Mouse (Mus musculus): Measurements from ENCODE around the gene Atp6v1b1. TPM values are rescaled to one million over a fixed set of nuclear protein-coding genes. Genes with fewer than 3 reads are reported as not detected.

Gene Atp6v1b1
- total and polyA plus RNA-seq, 3 experiments: not detected

DNA sequence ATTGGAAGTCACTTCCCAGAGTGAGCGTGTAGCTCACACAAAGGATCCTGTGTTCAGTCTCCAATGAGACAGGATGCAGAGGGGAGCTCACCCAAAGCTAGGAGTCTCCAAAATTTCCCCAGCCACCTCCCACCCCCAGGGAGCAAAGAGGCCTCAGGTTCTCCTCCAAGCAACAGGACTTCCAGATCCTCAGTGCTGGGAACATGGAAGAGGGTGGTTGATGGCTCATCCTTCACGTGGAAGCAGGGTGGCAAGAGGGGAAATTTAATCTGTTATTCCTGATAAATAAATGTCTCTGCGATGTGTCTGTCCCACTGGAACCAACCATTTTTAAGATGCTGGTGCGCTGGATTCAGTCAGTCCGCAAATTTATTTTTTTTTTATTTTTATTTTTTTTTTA is 38.1 kb upstream of the Atp6v1b1 start (continued):
- no peak for TF ChIP-seq POLR2AphosphoS2 (IDR thresholded peaks at IDR 0.05; ENCODE audit: low read depth, low read length)

DNA sequence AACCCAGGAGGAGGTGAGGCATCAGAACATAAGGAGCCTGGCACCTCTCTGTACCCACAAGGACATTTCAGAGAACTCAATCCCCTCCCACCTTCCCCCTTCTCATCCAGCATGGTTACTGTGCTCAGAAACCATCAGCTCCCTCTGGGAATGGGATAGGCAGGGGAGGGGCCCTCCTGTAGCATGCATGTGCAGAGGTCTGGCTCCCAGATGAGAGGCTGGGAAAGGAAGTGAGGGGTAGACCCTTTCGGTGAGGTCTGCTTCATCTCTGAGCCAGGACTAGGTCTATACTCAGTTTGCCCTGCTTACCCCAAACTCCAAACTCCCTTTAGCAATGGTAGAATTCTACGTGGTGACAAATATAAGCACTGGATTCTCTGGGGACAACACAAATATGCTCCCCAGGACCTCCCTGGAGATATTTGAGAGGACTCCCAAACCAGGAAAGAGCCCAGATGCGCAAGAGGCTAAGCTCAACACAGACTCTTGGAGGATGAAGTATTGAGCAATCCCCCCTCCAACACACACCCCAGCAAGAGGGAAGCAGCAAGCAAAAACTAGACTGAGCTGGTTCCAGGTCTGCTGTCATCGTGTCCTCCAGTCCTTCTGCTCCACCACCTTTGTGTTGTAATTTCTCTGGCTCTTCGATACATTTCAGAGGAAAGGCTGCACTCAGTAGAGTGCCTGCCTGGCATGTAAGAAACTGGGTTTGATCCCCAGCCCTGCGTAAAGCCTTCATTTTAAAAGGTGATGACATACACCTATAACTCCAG is 34.9 kb upstream of the Atp6v1b1 start:
- H3K4me3 ChIP-seq (replicated peaks in 1 of 3; ENCODE audit: low read depth in 2 of 3, low read length in 2 of 3, poor library complexity in 1 of 3): no peak overlapping the region
- H3K36me3 ChIP-seq (replicated peaks in 1 of 2; ENCODE audit: control insufficient read depth in 1 of 2, insufficient read depth in 1 of 2, low read length in 1 of 2): no peaks in the 10 kb centered on the region
- dilution Hi-C loops (cut with MboI; ENCODE audit: extremely low pct_ligation_motif_present, extremely low pct_unique_long_range_greater_than_20kb, low sequenced_read_pairs): no loop called here
- H3K27me3 ChIP-seq (replicated peaks): peaks cover 97% of the 10 kb centered on the region
- no peak overlapping the region for H3K9ac ChIP-seq (ENCODE audit: insufficient read depth, low read depth)
- peaks cover 6 to 13% of the 10 kb centered on the region in 2 experiments; a peak in 3 of 4 replicates for H3K4me1 ChIP-seq (ENCODE audit: control insufficient read depth in 1 of 2, insufficient read depth in 2 of 2)
- in situ Hi-C loops (cut with MboI; ENCODE audit: low pct_ligation_motif_present, low pct_unique_long_range_greater_than_20kb, low sequenced_read_pairs): no loop called here
- no peaks in the 10 kb centered on the region for H3K9me3 ChIP-seq (replicated peaks; ENCODE audit: low read length)
- no peaks in the 10 kb centered on the region for H3K79me2 ChIP-seq (replicated peaks; ENCODE audit: control insufficient read depth, extremely low read depth, insufficient read depth, poor library complexity, severe bottlenecking)
- TF ChIP-seq ELF1 (IDR thresholded peaks at IDR 0.05; ENCODE audit: low read depth, low read length) (no peak), CHD2 (IDR thresholded peaks at IDR 0.05; ENCODE audit: low read length) (no peak), RCOR1 (conservative IDR thresholded peaks at IDR 0.05; ENCODE audit: low read depth, low read length) (no peak), KAT2A (IDR thresholded peaks at IDR 0.05; ENCODE audit: insufficient replicate concordance, low read length) (no peak), HCFC1 (IDR thresholded peaks at IDR 0.05; ENCODE audit: low read depth, low read length) (no peak), EP300 (IDR thresholded peaks at IDR 0.05; ENCODE audit: low read length) (no peak), ZC3H11A (IDR thresholded peaks at IDR 0.05; ENCODE audit: low read depth, low read length) (no peak), USF1 (IDR thresholded peaks at IDR 0.05; ENCODE audit: low read depth, low read length) (no peak), MXI1 (IDR thresholded peaks at IDR 0.05; ENCODE audit: low read depth, low read length) (no peak), MEF2A (IDR thresholded peaks at IDR 0.05; ENCODE audit: borderline replicate concordance, low read depth, low read length) (no peak), POLR2AphosphoS2 (IDR thresholded peaks at IDR 0.05; ENCODE audit: low read depth, low read length) (no peak), TCF12 (IDR thresholded peaks at IDR 0.05; ENCODE audit: low read depth, low read length) (no peak), CTCF (conservative IDR thresholded peaks at IDR 0.05 in 1 of 2, IDR thresholded peaks at IDR 0.05 in 1 of 2; ENCODE audit: low read depth in 2 of 2, low read length in 2 of 2) (no peak), CHD1 (IDR thresholded peaks at IDR 0.05; ENCODE audit: low read depth, low read length) (no peak), PAX5 (IDR thresholded peaks at IDR 0.05; ENCODE audit: low read length) (no peak)
- DNase-seq (ENCODE audit: extremely low read depth): no peak
- H3K27ac ChIP-seq (ENCODE audit: insufficient read depth, low read depth): no peak overlapping the region
- no peak overlapping the region for H3K4me2 ChIP-seq (ENCODE audit: insufficient read depth, low read depth, poor library complexity, severe bottlenecking)

DNA sequence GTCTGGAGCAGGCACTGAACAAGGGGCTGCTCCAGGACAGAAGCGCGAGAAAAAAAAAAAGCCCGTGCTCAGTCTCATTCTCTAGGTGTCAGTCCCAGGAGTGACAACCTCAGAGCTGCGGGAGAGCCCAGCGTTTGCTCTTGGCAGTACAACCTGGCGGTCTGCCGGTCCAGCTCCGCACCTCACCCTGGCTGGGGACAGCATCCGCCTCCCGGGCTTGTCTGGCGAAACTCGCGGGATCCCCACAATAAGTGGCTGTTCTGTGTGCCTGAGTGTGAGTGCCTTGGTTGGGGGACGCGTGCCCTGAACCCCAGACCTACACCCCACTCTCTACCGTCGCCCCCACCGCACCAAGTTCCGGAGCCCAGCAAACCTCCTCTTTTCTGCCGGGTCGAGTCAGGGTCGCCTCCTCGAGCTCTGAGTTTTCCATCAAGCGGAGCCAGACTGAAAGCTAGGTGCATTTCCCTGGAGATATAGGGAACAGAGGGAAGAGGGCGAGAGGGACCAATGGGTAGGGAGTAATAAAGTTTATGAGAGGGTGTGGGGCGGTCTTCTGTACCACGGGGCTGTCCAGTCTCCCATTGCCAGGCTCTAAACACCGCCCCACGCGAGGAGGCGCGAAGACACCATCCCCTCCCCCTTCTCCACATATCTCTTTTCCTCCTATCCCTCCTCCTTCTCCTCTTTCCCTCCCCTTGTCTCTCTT is 32.3 kb upstream of the Atp6v1b1 start:
- peak overlapping the region in 2 of 3 experiments; percentile 17 to 54 for H3K4me3 ChIP-seq (replicated peaks in 1 of 3; ENCODE audit: low read depth in 2 of 3, low read length in 2 of 3, poor library complexity in 1 of 3)
- H3K4me2 ChIP-seq (ENCODE audit: insufficient read depth, low read depth, poor library complexity, severe bottlenecking): peak overlapping the region; percentile 97
- H3K27me3 ChIP-seq (replicated peaks): peaks cover 96% of the 10 kb centered on the region
- H3K9ac ChIP-seq (ENCODE audit: insufficient read depth, low read depth): no peak overlapping the region
- in situ Hi-C loops (cut with MboI; ENCODE audit: low pct_ligation_motif_present, low pct_unique_long_range_greater_than_20kb, low sequenced_read_pairs) (no loop called here), dilution Hi-C loops (cut with MboI; ENCODE audit: extremely low pct_ligation_motif_present, extremely low pct_unique_long_range_greater_than_20kb, low sequenced_read_pairs) (no loop called here)
- no peaks in the 10 kb centered on the region for H3K9me3 ChIP-seq (replicated peaks; ENCODE audit: low read length)
- no peak overlapping the region for H3K27ac ChIP-seq (ENCODE audit: insufficient read depth, low read depth)
- no peaks in the 10 kb centered on the region for H3K36me3 ChIP-seq (replicated peaks in 1 of 2; ENCODE audit: control insufficient read depth in 1 of 2, insufficient read depth in 1 of 2, low read length in 1 of 2)
- no peaks in the 10 kb centered on the region for H3K79me2 ChIP-seq (replicated peaks; ENCODE audit: control insufficient read depth, extremely low read depth, insufficient read depth, poor library complexity, severe bottlenecking)
- DNase-seq (ENCODE audit: extremely low read depth): no peak
- H3K4me1 ChIP-seq (ENCODE audit: control insufficient read depth in 1 of 2, insufficient read depth in 2 of 2): peaks cover 6 to 13% of the 10 kb centered on the region in 2 experiments; a peak in 3 of 4 replicates
- TF ChIP-seq E2F4 (IDR thresholded peaks at IDR 0.05; ENCODE audit: insufficient replicate concordance, low read depth, low read length) (no peak), MAZ (IDR thresholded peaks at IDR 0.05; ENCODE audit: low read depth, low read length) (0 out of 2 replicates have a peak, but pooled peaks have one; percentile 16)

Data from CH12.LX (cell line).